Mouse (Mus musculus) lung, postnatal 10 days (tissue): ENCODE data around the gene Pds5a.

Experiments used
- DNase-seq: peaks from one replicate; pipeline ENCODE4 v3.0.0; 2021

Pds5a gene

GRCm38 (mm10) chr5:65557109-65557508, 141.0 kb downstream of the Pds5a start:
- DNase-seq: no peak
